Mouse (Mus musculus) spleen, postnatal 36 days (tissue): ENCODE measurements around the gene Hapln4.

Source experiments
- DNase-seq, 2 experiments: peaks; one replicate each; pipeline ENCODE4 v3.0.0; 2022; ENCODE audit warnings: low spot score in 2 of 2, mixed read lengths in 1 of 2

Gene Hapln4

GRCm38 (mm10) chr8:70137890-70138289 is 54.6 kb downstream of the Hapln4 start:
- no peak for DNase-seq

GRCm38 (mm10) chr8:70139026-70139857 is 56.0 kb downstream of the Hapln4 start, which contains the start of the genes Rfxank, Borcs8 and Mef2b:
TSS of gene Rfxank (minus strand) at chr8:70139154.
TSS of gene Borcs8 (plus strand) at chr8:70139499.
TSS of gene Mef2b (plus strand) at chr8:70139711.
- peak; percentile 99 for DNase-seq

GRCm38 (mm10) chr8:70139981-70140380 is 56.7 kb downstream of the Hapln4 start:
- no peak for DNase-seq
